Mouse (Mus musculus): Measurements from ENCODE around the gene Umad1. TPM values are rescaled to one million over a fixed set of nuclear protein-coding genes. Genes with fewer than 3 reads are reported as not detected.

The Umad1 gene
- polyA plus RNA-seq, 1 experiment from 2014 or later: 28.3 TPM

DNA sequence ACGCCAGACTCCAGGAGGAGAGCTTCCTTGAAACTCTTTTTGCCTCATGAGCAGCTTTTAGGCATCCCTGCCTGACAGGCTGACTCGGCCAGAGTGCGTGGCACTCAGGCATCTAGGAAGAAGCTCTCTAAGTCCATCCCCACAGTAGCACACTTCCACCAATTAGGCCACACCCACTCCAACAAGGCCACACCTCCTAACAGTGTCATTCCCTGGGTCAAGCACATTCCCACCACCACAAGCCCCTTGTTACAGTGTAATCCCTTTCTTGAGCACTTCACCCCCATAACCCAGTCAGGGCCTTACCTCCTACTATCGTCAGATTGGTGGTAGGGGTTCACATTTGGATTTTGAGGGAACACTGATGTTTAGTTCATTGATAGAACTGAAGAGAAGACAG, 108.6 kb downstream of the Umad1 start:
- Histone ChIP-seq H3K4me1 (ENCODE audit: control insufficient read depth, insufficient read depth, low read length) (no peaks in the 10 kb centered on the region), H3K4me3 (ENCODE audit: low read depth, low read length) (no peak overlapping the region), H3K4me2 (replicated peaks; ENCODE audit: low read depth, low read length) (no peak overlapping the region), H3K9ac (replicated peaks; ENCODE audit: low read depth, low read length) (no peak overlapping the region), H3K27ac (ENCODE audit: low read length) (no peak overlapping the region), H3K27me3 (ENCODE audit: control insufficient read depth, insufficient read depth, low read length) (no peaks in the 10 kb centered on the region), H3K9me3 (ENCODE audit: control insufficient read depth, low read depth, low read length) (no peaks in the 10 kb centered on the region), H3K36me3 (ENCODE audit: control insufficient read depth, insufficient read depth, low read length) (no peaks in the 10 kb centered on the region)
- ATAC-seq (ENCODE audit: insufficient number of reproducible peaks, insufficient read depth, low FRiP score, low read depth): no peak
- 91% methylated on average over 4 of the region's 4 CpGs for WGBS

DNA sequence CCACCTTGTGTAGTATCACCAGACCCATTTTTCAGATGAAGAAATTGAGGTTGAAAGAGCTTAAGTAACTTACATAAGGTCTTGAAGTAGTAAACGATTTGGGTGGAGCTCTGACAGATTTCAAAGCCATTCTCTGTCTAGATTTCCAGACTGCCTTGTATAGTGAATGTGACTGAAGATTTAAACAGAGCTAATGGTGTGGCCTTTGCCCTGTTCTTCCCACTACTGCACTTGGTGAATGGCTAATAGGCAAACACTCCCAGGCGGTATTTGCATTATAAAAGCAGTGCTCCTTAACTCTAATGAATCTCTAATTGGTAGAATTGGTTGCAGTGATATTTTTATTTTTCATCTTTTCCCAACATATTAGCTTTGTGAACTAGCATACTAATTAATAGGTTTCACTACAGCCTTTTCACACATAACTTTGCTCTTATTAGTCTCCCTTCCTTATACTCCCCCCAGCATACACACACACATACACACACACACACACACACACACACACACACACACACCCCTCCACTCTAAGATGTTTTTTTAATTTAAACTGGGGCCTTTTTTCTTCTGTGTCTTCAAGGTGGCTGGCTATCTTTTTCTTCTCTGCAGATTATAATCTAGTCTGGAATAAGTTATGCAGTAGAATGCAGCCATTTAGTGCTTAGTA, 109.2 kb downstream of the Umad1 start:
- no peak for ATAC-seq (ENCODE audit: insufficient number of reproducible peaks, insufficient read depth, low FRiP score, low read depth)

DNA sequence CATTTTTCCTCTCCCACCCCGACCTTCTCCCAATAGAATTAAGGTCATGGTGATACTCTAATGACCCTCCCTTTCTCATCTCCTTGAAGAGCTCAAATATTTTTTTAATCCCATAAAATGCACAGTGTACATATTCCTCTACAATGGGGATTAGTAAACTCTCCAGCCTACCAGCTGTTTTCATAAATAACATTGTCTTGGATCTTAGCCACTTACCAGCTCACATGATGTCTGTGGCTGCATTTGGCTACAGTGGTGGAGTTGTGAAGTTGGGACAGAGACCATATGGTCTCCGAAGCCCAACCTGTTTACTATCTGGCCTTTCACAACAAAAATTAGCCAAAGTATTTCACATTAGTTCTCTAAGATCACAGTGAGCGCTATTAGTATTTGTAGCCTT, 111.5 kb downstream of the Umad1 start:
- Histone ChIP-seq H3K9ac (replicated peaks; ENCODE audit: low read depth, low read length) (no peak overlapping the region), H3K9me3 (ENCODE audit: control insufficient read depth, low read depth, low read length) (no peaks in the 10 kb centered on the region), H3K27ac (ENCODE audit: low read length) (no peak overlapping the region), H3K36me3 (ENCODE audit: control insufficient read depth, insufficient read depth, low read length) (no peaks in the 10 kb centered on the region), H3K4me3 (ENCODE audit: low read depth, low read length) (no peak overlapping the region), H3K4me2 (replicated peaks; ENCODE audit: low read depth, low read length) (no peak overlapping the region), H3K4me1 (ENCODE audit: control insufficient read depth, insufficient read depth, low read length) (no peaks in the 10 kb centered on the region), H3K27me3 (ENCODE audit: control insufficient read depth, insufficient read depth, low read length) (no peaks in the 10 kb centered on the region)
- 0 out of 2 replicates have a peak, but pooled peaks have one; percentile 42 for ATAC-seq (ENCODE audit: insufficient number of reproducible peaks, insufficient read depth, low FRiP score, low read depth)
- WGBS: 61% methylated on average over 3 of the region's 3 CpGs

More for the DNA sequence above, 109.2 kb downstream of the Umad1 start:
- no peak overlapping the region for H3K4me2 ChIP-seq (replicated peaks; ENCODE audit: low read depth, low read length)
- no peaks in the 10 kb centered on the region for H3K9me3 ChIP-seq (ENCODE audit: control insufficient read depth, low read depth, low read length)
- 66% methylated on average over 2 of the region's 2 CpGs for whole genome bisulfite sequencing
- H3K4me1 ChIP-seq (ENCODE audit: control insufficient read depth, insufficient read depth, low read length): no peaks in the 10 kb centered on the region
- H3K4me3 ChIP-seq (ENCODE audit: low read depth, low read length): no peak overlapping the region
- H3K27me3 ChIP-seq (ENCODE audit: control insufficient read depth, insufficient read depth, low read length): no peaks in the 10 kb centered on the region
- no peak overlapping the region for H3K9ac ChIP-seq (replicated peaks; ENCODE audit: low read depth, low read length)
- H3K27ac ChIP-seq (ENCODE audit: low read length): no peak overlapping the region
- no peaks in the 10 kb centered on the region for H3K36me3 ChIP-seq (ENCODE audit: control insufficient read depth, insufficient read depth, low read length)

DNA sequence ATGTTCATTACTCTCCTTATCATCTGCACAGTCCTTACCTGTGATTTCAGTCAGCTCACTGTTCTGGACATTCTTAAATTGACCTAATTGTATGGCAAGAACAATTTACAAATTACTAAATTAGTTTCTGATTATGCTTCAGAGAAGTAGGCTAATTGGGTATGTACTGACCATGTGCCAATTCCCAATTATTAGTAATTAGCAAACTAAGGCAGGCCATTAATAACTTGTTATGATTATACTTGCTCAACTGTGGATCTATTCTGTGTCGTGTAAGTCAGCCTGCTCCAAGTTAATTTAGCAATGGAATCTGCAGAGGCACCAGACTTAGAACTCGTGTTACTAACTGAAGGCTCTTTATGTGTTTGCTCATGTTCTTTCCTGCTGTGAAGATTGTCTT, 114.0 kb downstream of the Umad1 start:
- Histone ChIP-seq H3K4me2 (replicated peaks; ENCODE audit: low read depth, low read length) (no peak overlapping the region), H3K27ac (ENCODE audit: low read length) (no peak overlapping the region), H3K27me3 (ENCODE audit: control insufficient read depth, insufficient read depth, low read length) (no peaks in the 10 kb centered on the region), H3K4me1 (ENCODE audit: control insufficient read depth, insufficient read depth, low read length) (no peaks in the 10 kb centered on the region), H3K4me3 (ENCODE audit: low read depth, low read length) (no peak overlapping the region), H3K36me3 (ENCODE audit: control insufficient read depth, insufficient read depth, low read length) (no peaks in the 10 kb centered on the region), H3K9me3 (ENCODE audit: control insufficient read depth, low read depth, low read length) (no peaks in the 10 kb centered on the region), H3K9ac (replicated peaks; ENCODE audit: low read depth, low read length) (no peak overlapping the region)
- ATAC-seq (ENCODE audit: insufficient number of reproducible peaks, insufficient read depth, low FRiP score, low read depth): no peak
- WGBS: 69% methylated on average over 2 of the region's 2 CpGs

DNA sequence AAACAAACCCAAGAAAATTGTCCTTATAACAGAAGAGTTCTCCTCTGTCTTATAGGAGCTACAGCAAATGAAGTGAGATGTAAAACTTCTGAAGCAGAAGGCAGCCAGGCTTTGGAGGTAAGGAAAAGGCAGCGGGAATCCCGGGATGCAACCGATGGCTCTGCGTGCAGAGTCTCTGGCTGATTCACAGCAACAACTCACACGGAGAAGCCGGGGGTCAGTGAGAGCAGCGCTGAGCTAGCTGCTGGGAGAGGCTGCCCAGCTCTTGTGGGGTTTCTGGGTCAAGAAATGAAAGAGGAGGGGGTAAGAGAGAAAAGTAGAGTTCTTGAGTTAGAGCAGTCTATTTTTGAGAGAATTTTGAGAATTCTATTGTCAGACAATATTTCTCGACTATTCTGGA, 114.8 kb downstream of the Umad1 start:
- ATAC-seq (ENCODE audit: insufficient number of reproducible peaks, insufficient read depth, low FRiP score, low read depth): no peak
- Histone ChIP-seq H3K4me1 (ENCODE audit: control insufficient read depth, insufficient read depth, low read length) (no peaks in the 10 kb centered on the region), H3K4me2 (replicated peaks; ENCODE audit: low read depth, low read length) (no peak overlapping the region), H3K4me3 (ENCODE audit: low read depth, low read length) (no peak overlapping the region), H3K9ac (replicated peaks; ENCODE audit: low read depth, low read length) (no peak overlapping the region), H3K36me3 (ENCODE audit: control insufficient read depth, insufficient read depth, low read length) (no peaks in the 10 kb centered on the region), H3K27me3 (ENCODE audit: control insufficient read depth, insufficient read depth, low read length) (no peaks in the 10 kb centered on the region), H3K9me3 (ENCODE audit: control insufficient read depth, low read depth, low read length) (no peaks in the 10 kb centered on the region), H3K27ac (ENCODE audit: low read length) (no peak overlapping the region)
- WGBS: 60% methylated on average over 8 of the region's 8 CpGs

DNA sequence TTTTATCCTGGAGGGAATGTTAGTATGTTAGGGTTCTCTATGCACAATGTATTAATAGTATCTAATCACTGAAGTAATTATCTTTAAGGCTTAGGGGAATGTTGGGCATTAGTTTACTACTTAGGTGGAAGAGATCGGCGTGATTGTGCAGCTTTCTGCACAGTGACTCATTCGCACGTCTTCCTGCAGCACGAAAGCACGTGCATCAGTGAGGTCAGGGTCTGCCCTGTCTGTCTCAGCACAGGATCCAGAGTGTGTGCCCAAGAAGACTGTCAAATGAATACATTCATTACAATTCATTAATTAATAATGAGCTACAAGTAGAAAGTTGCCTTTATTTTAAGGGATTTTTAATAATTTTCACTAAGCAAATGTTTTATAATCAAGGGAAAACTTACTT, 115.2 kb downstream of the Umad1 start:
- H3K9me3 ChIP-seq (ENCODE audit: control insufficient read depth, low read depth, low read length): no peaks in the 10 kb centered on the region
- H3K9ac ChIP-seq (replicated peaks; ENCODE audit: low read depth, low read length): no peak overlapping the region
- H3K4me3 ChIP-seq (ENCODE audit: low read depth, low read length): no peak overlapping the region
- H3K27ac ChIP-seq (ENCODE audit: low read length): no peak overlapping the region
- ATAC-seq (ENCODE audit: insufficient number of reproducible peaks, insufficient read depth, low FRiP score, low read depth): no peak
- no peak overlapping the region for H3K4me2 ChIP-seq (replicated peaks; ENCODE audit: low read depth, low read length)
- H3K36me3 ChIP-seq (ENCODE audit: control insufficient read depth, insufficient read depth, low read length): no peaks in the 10 kb centered on the region
- 85% methylated on average over 6 of the region's 6 CpGs for WGBS
- no peaks in the 10 kb centered on the region for H3K4me1 ChIP-seq (ENCODE audit: control insufficient read depth, insufficient read depth, low read length)
- H3K27me3 ChIP-seq (ENCODE audit: control insufficient read depth, insufficient read depth, low read length): no peaks in the 10 kb centered on the region

DNA sequence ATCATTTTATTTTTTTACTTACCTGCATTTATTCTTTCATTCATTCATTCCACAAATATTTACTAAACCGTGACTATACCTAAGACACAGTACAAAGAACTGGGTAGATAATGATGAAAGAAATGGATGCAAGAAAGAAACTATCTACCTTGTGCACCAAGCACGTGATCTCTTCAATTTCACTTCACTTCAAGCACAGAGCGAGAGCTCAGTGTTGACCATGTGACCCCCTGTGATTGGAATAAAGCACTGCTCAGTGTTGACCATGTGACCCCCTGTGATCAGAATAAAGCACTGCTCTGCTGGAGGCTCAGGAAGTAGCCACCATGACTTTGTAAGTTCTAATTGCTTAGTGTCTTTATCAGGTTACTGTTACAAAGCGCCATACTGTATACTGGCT, 115.6 kb downstream of the Umad1 start:
- Histone ChIP-seq H3K36me3 (ENCODE audit: control insufficient read depth, insufficient read depth, low read length) (no peaks in the 10 kb centered on the region), H3K4me2 (replicated peaks; ENCODE audit: low read depth, low read length) (no peak overlapping the region), H3K27me3 (ENCODE audit: control insufficient read depth, insufficient read depth, low read length) (no peaks in the 10 kb centered on the region), H3K4me1 (ENCODE audit: control insufficient read depth, insufficient read depth, low read length) (no peaks in the 10 kb centered on the region), H3K4me3 (ENCODE audit: low read depth, low read length) (no peak overlapping the region), H3K27ac (ENCODE audit: low read length) (no peak overlapping the region), H3K9ac (replicated peaks; ENCODE audit: low read depth, low read length) (no peak overlapping the region), H3K9me3 (ENCODE audit: control insufficient read depth, low read depth, low read length) (no peaks in the 10 kb centered on the region)
- no peak for ATAC-seq (ENCODE audit: insufficient number of reproducible peaks, insufficient read depth, low FRiP score, low read depth)
- 89% methylated on average over 4 of the region's 4 CpGs for WGBS

DNA sequence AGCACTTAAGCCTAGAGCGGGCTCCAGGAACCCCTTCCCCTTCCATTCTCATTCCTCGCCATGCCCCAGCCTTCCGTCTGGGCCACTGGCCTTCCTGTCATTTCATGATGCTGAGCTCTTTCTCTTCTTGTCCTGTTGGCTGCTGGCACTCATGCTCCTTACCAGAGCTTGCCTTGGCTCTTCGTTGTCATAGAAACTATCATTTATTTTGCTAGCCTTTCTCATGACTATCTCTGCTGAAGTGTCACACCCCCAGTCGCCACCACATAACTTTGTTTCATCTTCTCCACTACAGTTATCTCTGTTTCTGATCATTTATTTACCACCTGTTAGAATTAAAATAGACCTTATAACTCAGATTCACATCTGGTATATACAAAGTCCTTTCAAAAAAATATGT, 117.3 kb downstream of the Umad1 start:
- Histone ChIP-seq H3K27me3 (ENCODE audit: control insufficient read depth, insufficient read depth, low read length) (no peaks in the 10 kb centered on the region), H3K9me3 (ENCODE audit: control insufficient read depth, low read depth, low read length) (no peaks in the 10 kb centered on the region), H3K36me3 (ENCODE audit: control insufficient read depth, insufficient read depth, low read length) (no peaks in the 10 kb centered on the region), H3K4me3 (ENCODE audit: low read depth, low read length) (no peak overlapping the region), H3K9ac (replicated peaks; ENCODE audit: low read depth, low read length) (no peak overlapping the region), H3K4me1 (ENCODE audit: control insufficient read depth, insufficient read depth, low read length) (no peaks in the 10 kb centered on the region), H3K4me2 (replicated peaks; ENCODE audit: low read depth, low read length) (no peak overlapping the region), H3K27ac (ENCODE audit: low read length) (no peak overlapping the region)
- 90% methylated on average over 5 of the region's 5 CpGs for WGBS
- no peak for ATAC-seq (ENCODE audit: insufficient number of reproducible peaks, insufficient read depth, low FRiP score, low read depth)

DNA sequence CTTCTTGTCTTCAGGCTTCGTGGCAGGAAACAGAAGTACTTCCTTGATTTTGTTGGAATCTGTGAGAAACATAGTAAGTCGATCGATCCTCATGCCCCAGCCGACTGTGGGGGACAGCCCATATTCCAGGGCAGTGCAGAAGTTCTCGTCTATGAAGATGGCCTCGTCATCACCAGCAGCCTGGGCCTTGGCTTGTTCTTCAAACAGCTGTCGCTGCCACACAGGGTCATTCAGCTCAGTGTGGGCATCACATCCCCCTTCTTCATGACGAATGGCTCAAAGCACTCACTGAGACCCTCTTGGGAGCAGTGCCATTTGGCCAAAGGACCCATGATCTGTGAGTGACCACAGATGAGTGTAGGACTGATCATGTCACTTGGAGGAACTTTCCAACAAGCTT, 118.6 kb downstream of the Umad1 start:
- no peak for ATAC-seq (ENCODE audit: insufficient number of reproducible peaks, insufficient read depth, low FRiP score, low read depth)
- no peaks in the 10 kb centered on the region for H3K36me3 ChIP-seq (ENCODE audit: control insufficient read depth, insufficient read depth, low read length)
- no peak overlapping the region for H3K27ac ChIP-seq (ENCODE audit: low read length)
- H3K4me2 ChIP-seq (replicated peaks; ENCODE audit: low read depth, low read length): no peak overlapping the region
- no peaks in the 10 kb centered on the region for H3K4me1 ChIP-seq (ENCODE audit: control insufficient read depth, insufficient read depth, low read length)
- H3K27me3 ChIP-seq (ENCODE audit: control insufficient read depth, insufficient read depth, low read length): no peaks in the 10 kb centered on the region
- H3K9me3 ChIP-seq (ENCODE audit: control insufficient read depth, low read depth, low read length): no peaks in the 10 kb centered on the region
- H3K9ac ChIP-seq (replicated peaks; ENCODE audit: low read depth, low read length): no peak overlapping the region
- H3K4me3 ChIP-seq (ENCODE audit: low read depth, low read length): no peak overlapping the region
- WGBS: 87% methylated on average over 8 of the region's 8 CpGs

All from stomach, embryonic 14.5 days (tissue).